Mouse (Mus musculus): ENCODE results near the gene Sorl1. TPM values are rescaled to one million over a fixed set of nuclear protein-coding genes. Genes with fewer than 3 reads are reported as not detected.

Gene Sorl1
- polyA plus RNA-seq (2017; shearing (Covaris generic)), result 10 to 100 TPM; 26.0 to 34.1 TPM

GRCm38 (mm10) chr9:42123713-42124576, at the start of gene Sorl1:
Gene Sorl1, minus strand, starts transcription at chr9:42124297.

Other genes starting within 250 kb of the Sorl1 start
- gene Sc5d, start 140.0 kb upstream of the Sorl1 start, polyA plus RNA-seq (2017; shearing (Covaris generic)), result 10 to 100 TPM; 63.4 to 84.2 TPM

Data from activated CD4-positive, CD25-positive, alpha-beta regulatory T cell (primary cell).